Mouse (Mus musculus) testis, adult 2 months (tissue): Measurements from ENCODE around the gene Rom1. TPM values are rescaled to one million over a fixed set of nuclear protein-coding genes. Genes with fewer than 3 reads are reported as not detected.
"Not testable (repeated sequence)": the region's sequence is repeated elsewhere in the genome, so short reads cannot be mapped to it uniquely, and the experiment has no call there.

Experiments used
- H3K27ac ChIP-seq: fragments of 200-500 bp; 2 replicates; pipeline ENCODE4 v1.5.1; 2012; ENCODE audit warnings: low read depth, low read length; ENCODE audit not compliant: control insufficient read depth, insufficient read depth
- H3K27me3 ChIP-seq: fragments of 200-500 bp; 2 replicates; pipeline ENCODE4 v1.6.1; 2012; ENCODE audit warnings: mild to moderate bottlenecking, low read length, moderate library complexity; ENCODE audit not compliant: control insufficient read depth, insufficient read depth
- H3K36me3 ChIP-seq: fragments of 200-500 bp; 2 replicates; pipeline ENCODE4 v1.6.1; 2012; ENCODE audit warnings: mild to moderate bottlenecking, low read length; ENCODE audit not compliant: control insufficient read depth, insufficient read depth
- H3K4me1 ChIP-seq: fragments of 200-500 bp; 2 replicates; pipeline ENCODE4 v1.6.1; 2012; ENCODE audit warnings: low read length; ENCODE audit not compliant: control insufficient read depth, insufficient read depth
- H3K4me3 ChIP-seq: fragments of 200-500 bp; 2 replicates; pipeline ENCODE4 v1.5.1; 2012; ENCODE audit warnings: low read depth, mild to moderate bottlenecking, low read length, moderate library complexity, mixed read lengths; ENCODE audit not compliant: control insufficient read depth
- CTCF ChIP-seq: fragments of 200-500 bp; IDR thresholded peaks from 2 replicates; pipeline ENCODE4 v1.5.1; 2012; ENCODE audit warnings: low read depth, mild to moderate bottlenecking, inconsistent platforms, low read length, moderate library complexity; ENCODE audit not compliant: control insufficient read depth, insufficient read depth, insufficient replicate concordance
- POLR2A ChIP-seq: fragments of 200-500 bp; IDR thresholded peaks from 2 replicates; pipeline ENCODE4 v1.6.1; 2012; ENCODE audit warnings: low read depth, mild to moderate bottlenecking, inconsistent platforms, low read length, moderate library complexity; ENCODE audit not compliant: control insufficient read depth
- polyA plus RNA-seq: library from polyadenylated mRNA; depleted of rRNA; stranded (reverse); fragments of >200 nt; gene quantifications from 2 replicates; pipeline ENCODE4 v1.2.3, GENCODE M21; 2012; rRNA removed

Rom1 gene
- 11.6 and 13.7 TPM in 2 replicates for polyA plus RNA-seq

DNA sequence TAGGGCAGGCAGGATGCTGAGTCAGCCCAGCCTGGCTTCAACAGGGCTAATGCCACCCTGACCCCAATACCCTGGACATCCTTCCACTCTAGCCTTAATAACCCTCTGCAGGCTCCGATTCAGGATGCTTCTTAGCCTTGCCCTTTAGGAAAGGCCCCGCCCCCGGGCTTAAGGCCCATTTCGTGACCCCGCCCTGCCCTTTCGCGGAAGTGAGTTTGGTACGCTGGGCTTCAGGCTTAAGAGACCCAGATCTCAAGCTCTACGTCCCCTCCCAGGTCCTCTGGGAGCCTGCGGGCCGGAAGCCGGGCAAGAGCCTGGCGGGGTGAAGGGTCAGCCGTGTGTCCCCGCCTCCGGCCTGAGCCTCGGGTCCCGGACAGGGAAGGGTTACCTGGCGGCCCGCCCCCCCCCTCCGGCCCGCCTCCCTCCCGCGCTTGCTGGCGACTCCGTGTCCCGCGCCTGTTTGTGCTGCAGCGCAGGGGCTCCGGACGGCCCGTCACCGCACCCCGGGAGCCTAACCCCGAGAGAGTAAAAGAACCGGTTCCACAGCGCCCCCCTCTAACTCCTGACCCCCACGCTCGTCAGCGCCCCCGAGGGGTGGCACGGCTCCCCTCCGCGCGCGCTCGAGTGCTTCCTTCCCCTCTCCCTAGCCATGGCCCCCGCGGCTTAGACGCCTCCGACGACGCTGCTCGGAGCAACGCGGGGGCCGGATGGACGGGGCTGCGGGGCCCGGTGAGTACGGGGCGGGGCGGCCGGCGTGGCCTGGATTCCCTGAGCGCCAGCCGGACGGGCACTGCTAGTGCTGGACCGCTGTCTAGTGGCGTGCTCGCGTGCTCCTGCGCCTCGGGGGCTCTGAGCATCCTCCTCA is at the start of gene Rom1, which contains the start of gene Eml3:
Rom1 (minus strand) TSS at position 133 of the 865 bp plus-strand sequence.
Eml3 (plus strand) TSS at position 329 of the 865 bp plus-strand sequence.
- Histone ChIP-seq H3K27ac (peak within 1 kb of the TSS; percentile 21; the same call in 1 of the 2 replicates), H3K36me3 (no peaks in the 10 kb centered on the region), H3K27me3 (no peaks in the 10 kb centered on the region), H3K4me3 (peak within 1 kb of the TSS; percentile 76), H3K4me1 (peaks cover 15% of the 10 kb centered on the region)
- peak; percentile 15; the same call in 1 of the 2 replicates for TF ChIP-seq POLR2A
- no peak for TF ChIP-seq CTCF

DNA sequence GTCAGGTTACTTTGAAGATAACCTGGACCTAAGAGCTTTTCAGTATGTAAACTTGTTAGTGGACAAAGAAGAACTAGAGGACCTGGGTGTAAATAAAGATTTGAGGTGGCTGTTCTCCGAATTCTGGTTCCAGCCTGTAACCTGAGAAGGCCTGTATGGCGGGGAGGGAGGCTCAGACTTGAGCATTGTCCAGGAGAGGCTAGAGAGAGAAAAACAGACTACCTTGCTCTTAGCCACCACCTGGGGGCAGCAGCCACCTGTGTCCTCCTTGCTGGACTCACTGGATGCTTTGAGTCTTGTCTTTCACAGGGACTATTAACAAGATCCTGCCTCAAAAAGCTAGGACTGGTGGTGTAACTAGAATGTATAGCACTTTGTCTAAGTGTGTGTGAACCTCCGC is 47.4 kb upstream of the Rom1 start:
- H3K27me3 ChIP-seq, result no peaks in the 10 kb centered on the region
- H3K4me1 ChIP-seq, result no peaks in the 10 kb centered on the region
- no peak for TF ChIP-seq POLR2A
- TF ChIP-seq CTCF, result peak; percentile 48; the same call in 1 of the 2 replicates
- no peak overlapping the region for H3K27ac ChIP-seq
- H3K36me3 ChIP-seq, result peaks cover 3% of the 10 kb centered on the region; the same call in 1 of the 2 replicates
- H3K4me3 ChIP-seq, result no peak overlapping the region

DNA sequence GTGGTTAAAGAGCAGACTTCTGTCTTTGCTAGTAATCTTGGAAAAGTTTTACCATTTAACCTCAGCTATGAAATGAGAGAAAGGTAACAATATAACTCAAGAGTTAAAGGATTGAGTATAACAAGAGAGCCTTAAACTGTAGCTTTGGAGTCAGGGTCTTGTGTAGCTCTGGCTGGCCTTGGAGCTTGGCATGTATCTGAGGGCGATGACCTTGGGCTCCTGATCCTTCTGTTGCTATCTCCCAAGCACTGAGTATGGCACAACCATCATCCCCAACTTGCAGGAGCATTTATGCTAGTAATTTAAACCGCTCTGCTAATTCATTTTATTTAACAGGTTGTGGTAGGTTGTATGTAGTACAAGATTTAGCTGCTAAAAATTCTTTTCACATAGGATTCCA is 46.3 kb upstream of the Rom1 start:
- Histone ChIP-seq H3K27me3 (no peaks in the 10 kb centered on the region), H3K4me1 (no peaks in the 10 kb centered on the region), H3K36me3 (peaks cover 3% of the 10 kb centered on the region; the same call in 1 of the 2 replicates), H3K4me3 (no peak overlapping the region), H3K27ac (no peak overlapping the region)
- TF ChIP-seq POLR2A, result no peak
- TF ChIP-seq CTCF, result no peak

DNA sequence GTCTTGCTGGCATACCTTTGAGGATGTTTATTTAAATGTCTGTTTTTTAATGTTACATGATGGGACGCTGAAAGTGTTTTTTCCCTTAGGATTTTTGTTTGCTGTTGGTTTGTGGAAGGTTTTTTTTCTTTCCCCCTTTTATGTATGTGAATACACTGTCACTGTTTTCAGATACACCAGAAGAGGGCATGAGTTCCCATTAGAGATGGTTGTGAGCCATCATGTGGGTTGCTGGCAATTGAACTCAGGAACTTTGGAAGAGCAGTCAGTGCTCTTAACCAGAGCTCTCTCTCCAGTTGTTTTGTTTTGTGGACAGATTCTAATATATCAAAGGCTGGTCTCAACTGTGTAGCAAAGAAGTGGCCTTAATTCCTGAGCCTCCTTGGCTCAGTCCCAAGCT is 45.5 kb upstream of the Rom1 start:
- TF ChIP-seq CTCF (no peak), POLR2A (no peak)
- no peaks in the 10 kb centered on the region for H3K27me3 ChIP-seq
- H3K4me3 ChIP-seq, result no peak overlapping the region
- no peaks in the 10 kb centered on the region for H3K4me1 ChIP-seq
- no peak overlapping the region for H3K27ac ChIP-seq
- peaks cover 3% of the 10 kb centered on the region; the same call in 1 of the 2 replicates for H3K36me3 ChIP-seq

DNA sequence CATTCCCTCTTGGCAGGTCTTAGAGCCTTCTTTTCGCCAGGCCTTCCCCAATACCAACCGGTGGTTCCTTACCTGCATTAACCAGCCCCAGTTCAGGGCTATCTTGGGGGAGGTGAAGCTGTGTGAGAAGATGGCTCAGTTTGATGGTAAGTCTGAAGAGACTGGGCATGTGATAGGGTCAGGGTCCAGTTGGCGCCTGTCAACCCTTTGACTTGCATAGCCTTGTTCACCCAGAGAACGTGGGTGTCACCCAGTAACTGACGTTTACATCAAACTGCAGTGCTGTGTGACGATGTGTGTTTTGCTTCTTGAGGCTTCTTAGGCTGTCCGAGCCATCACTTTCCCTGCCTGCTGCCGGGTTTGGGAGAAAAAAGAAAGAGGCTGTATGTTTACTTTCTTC is 43.3 kb upstream of the Rom1 start:
- not testable (repeated sequence) for H3K36me3 ChIP-seq, H3K4me1 ChIP-seq, H3K27me3 ChIP-seq, H3K27ac ChIP-seq, H3K4me3 ChIP-seq

DNA sequence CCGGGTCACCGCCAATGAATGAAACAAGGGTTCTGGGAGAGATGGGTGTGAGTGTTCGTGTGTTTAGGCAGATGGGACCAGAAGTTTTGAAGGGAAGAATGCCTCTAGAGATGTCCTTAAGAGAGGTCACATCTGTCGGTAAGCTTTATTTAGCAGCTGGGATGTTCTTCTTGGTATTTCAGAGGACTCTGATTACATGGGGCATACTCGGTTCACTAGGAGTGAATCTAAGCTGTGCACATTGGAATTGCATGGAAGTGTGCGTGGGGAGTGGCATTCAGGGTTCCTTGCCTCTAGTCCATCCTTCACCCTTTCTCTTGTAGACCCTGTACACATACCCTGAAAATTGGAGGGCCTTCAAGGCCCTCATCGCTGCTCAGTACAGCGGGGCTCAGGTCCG is 38.7 kb upstream of the Rom1 start:
- Histone ChIP-seq H3K4me3 (peak overlapping the region; percentile 98), H3K36me3 (peaks cover 6% of the 10 kb centered on the region; the same call in 1 of the 2 replicates), H3K4me1 (peaks cover 5% of the 10 kb centered on the region), H3K27ac (peak overlapping the region; percentile 98), H3K27me3 (no peaks in the 10 kb centered on the region)
- TF ChIP-seq CTCF (no peak), POLR2A (no peak)

DNA sequence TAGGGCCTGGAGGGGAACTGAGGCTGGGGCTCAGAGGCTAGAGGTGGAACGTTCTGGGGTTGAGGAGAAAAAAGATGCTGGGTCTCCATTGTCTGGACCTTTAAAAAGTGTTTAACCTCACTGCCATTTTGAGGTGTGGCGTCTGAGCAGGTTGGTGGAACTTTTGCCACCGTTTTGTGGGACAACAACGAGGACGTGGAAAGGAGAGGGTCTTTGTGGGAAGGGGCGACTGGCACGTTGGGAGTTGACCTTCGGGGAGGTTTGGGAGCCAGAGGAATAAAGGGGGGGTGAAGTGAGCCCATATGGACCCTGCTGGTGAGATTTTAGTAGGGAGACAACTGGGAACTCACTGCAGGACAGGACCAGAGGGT is 38.2 kb upstream of the Rom1 start:
- H3K27me3 ChIP-seq, result no peaks in the 10 kb centered on the region
- peak overlapping the region; percentile 98 for H3K4me3 ChIP-seq
- H3K4me1 ChIP-seq, result peaks cover 5% of the 10 kb centered on the region
- peak overlapping the region; percentile 98 for H3K27ac ChIP-seq
- peaks cover 6% of the 10 kb centered on the region; the same call in 1 of the 2 replicates for H3K36me3 ChIP-seq
- no peak for TF ChIP-seq POLR2A
- TF ChIP-seq CTCF, result no peak
